Mouse (Mus musculus): ENCODE results near the gene Esp23. TPM values are rescaled to one million over a fixed set of nuclear protein-coding genes. Genes with fewer than 3 reads are reported as not detected.
"Not testable (repeated sequence)": the region's sequence is repeated elsewhere in the genome, so short reads cannot be mapped to it uniquely, and the experiment has no call there.

Gene Esp23
- polyA plus RNA-seq (2016; fragmentation: Nextera tagmentation; extraction: Ambion mirVana) = not detected in 2 replicates

DNA sequence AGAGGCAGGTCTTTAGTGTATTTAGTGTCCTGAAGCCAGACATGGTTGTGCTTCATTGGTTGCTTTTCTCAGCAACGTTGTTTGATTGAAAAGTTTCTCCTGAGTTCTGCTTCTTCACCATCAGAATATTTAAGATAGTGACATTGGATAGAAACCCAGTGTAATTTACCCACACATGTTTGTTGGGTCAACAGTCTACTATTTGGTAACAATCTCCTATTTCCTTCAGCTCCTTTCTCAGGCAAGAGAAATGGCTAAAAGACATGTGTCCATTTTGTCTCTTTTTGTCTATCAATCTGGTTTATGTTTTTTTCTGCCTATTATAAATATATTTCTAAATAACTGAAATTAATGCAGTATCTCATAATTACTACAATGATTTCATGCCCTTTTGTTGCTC lies at the start of gene Esp23:
TSS of gene Esp23 (minus strand) at position 101 of the 400 bp plus-strand sequence.
- WGBS = 45% methylated on average over 1 of the region's 1 CpGs
- no peaks in the 10 kb centered on the region for H3K4me1 ChIP-seq
- H3K4me2 ChIP-seq (replicated peaks) = no peak within 1 kb of the TSS
- H3K4me3 ChIP-seq = no peak within 1 kb of the TSS
- H3K9me3 ChIP-seq = no peaks in the 10 kb centered on the region
- no peak for ATAC-seq (ENCODE audit: insufficient number of reproducible peaks, insufficient read depth, low FRiP score, low TSS enrichment)
- no peak within 1 kb of the TSS for H3K27ac ChIP-seq
- no peak within 1 kb of the TSS for H3K9ac ChIP-seq
- H3K27me3 ChIP-seq = no peaks in the 10 kb centered on the region
- no peaks in the 10 kb centered on the region for H3K36me3 ChIP-seq

DNA sequence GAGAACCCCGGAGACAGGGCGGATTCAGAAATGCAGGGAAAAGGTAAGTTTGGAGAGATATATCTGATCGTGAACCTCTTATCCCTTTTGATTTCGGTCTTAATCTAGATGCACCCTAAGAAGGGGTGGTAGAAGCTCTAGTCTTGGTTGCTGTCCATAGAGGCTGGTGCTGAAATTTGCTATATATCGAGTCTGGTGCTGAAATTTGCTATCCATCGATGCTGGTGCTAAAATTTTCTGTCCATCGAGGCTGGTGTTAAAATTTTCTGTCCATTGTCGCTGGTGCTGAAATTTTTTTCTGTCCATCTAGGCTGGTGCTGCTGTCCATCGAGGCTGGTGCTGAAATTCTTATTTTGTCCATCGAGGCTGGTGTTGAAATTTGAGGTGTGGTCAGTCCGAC lies 30.3 kb upstream of the Esp23 start:
- not testable (repeated sequence) for H3K4me2 ChIP-seq (replicated peaks); ATAC-seq (ENCODE audit: insufficient number of reproducible peaks, insufficient read depth, low FRiP score, low TSS enrichment); H3K9me3 ChIP-seq; H3K27me3 ChIP-seq; H3K27ac ChIP-seq; H3K36me3 ChIP-seq; H3K9ac ChIP-seq; H3K4me3 ChIP-seq; H3K4me1 ChIP-seq
- WGBS = 69% methylated on average over 11 of the region's 11 CpGs

DNA sequence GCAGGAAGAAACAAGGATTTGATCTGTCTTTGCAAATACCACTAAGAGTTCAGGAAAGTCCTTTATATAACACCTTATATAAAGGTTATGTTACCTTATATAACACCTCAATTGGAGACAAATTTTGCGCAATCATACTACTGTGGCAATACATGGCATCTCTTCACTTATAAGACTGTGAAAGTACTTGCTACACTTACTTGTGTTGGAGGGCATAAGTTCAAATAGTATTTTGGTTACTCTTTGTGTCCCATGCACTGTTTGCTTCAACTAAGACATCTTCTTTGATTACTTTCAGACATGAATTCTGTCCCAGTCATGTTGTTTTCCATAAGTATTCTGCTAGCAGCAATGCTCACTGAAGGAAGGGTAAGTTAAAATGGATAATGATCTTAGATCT lies 18.2 kb upstream of the Esp23 start, which contains the start of gene Esp22:
TSS of gene Esp22 (plus strand) at position 301 of the 400 bp plus-strand sequence.
- 84% methylated on average over 1 of the region's 1 CpGs for WGBS
- Histone ChIP-seq H3K27ac (no peak within 1 kb of the TSS), H3K9me3 (0 out of 2 replicates have a peak, but pooled peaks cover 5% of the 10 kb centered on the region), H3K36me3 (no peaks in the 10 kb centered on the region), H3K4me1 (no peaks in the 10 kb centered on the region), H3K4me2 (replicated peaks) (no peak within 1 kb of the TSS), H3K4me3 (no peak within 1 kb of the TSS), H3K27me3 (no peaks in the 10 kb centered on the region), H3K9ac (no peak within 1 kb of the TSS)
- ATAC-seq (ENCODE audit: insufficient number of reproducible peaks, insufficient read depth, low FRiP score, low TSS enrichment) = no peak

DNA sequence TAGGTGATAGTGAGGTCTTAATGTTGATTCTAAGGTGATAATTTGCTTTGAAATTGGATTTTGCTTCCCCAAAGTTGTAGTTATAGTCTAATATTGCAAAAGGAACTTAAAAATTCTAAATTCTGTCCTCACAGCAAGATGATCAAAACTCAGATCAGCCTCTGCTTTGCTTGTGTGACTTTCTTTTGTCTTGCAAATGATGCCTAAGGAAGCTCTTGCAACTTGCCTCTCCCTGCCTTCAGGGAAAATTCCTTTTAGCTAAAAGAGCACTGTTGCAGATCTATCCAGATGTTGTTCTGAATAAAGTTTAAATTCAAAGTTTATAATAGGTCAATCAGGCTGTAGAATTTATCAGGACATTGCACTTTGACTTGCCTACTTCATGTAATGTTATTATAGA lies 13.2 kb downstream of the Esp23 start:
- no peak overlapping the region for H3K4me3 ChIP-seq
- no peaks in the 10 kb centered on the region for H3K36me3 ChIP-seq
- no peak overlapping the region for H3K9ac ChIP-seq
- peaks cover 8% of the 10 kb centered on the region; the same call in 1 of the 2 replicates for H3K9me3 ChIP-seq
- H3K4me1 ChIP-seq = no peaks in the 10 kb centered on the region
- no peak overlapping the region for H3K27ac ChIP-seq
- ATAC-seq (ENCODE audit: insufficient number of reproducible peaks, insufficient read depth, low FRiP score, low TSS enrichment) = no peak
- H3K27me3 ChIP-seq = no peaks in the 10 kb centered on the region
- no peak overlapping the region for H3K4me2 ChIP-seq (replicated peaks)

DNA sequence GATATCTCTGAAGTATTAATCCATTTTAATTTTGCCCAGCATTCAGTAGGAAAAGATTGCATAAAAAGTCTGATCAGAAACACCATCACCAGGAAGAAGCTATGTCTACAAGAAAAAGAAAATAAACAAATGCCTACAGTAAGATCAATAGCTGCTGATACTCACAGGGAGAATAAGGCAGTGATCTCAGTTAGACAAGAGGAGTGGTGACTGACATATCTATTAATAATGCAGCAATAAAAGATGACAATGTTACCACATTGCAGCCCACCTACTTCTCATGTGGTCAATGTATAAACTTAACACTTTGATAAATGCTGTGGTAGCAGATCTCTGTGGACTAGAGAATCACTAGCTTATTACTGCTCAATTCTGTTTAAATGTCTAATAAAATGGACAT lies 33.6 kb downstream of the Esp23 start, which contains the start of gene Gm21903:
TSS of gene Gm21903 (minus strand) at position 101 of the 400 bp plus-strand sequence.
- no peak within 1 kb of the TSS for H3K27ac ChIP-seq
- H3K4me1 ChIP-seq = no peaks in the 10 kb centered on the region
- H3K36me3 ChIP-seq = no peaks in the 10 kb centered on the region
- H3K27me3 ChIP-seq = no peaks in the 10 kb centered on the region
- ATAC-seq (ENCODE audit: insufficient number of reproducible peaks, insufficient read depth, low FRiP score, low TSS enrichment) = no peak
- no peak within 1 kb of the TSS for H3K4me3 ChIP-seq
- no peaks in the 10 kb centered on the region for H3K9me3 ChIP-seq
- no peak within 1 kb of the TSS for H3K4me2 ChIP-seq (replicated peaks)
- H3K9ac ChIP-seq = no peak within 1 kb of the TSS

DNA sequence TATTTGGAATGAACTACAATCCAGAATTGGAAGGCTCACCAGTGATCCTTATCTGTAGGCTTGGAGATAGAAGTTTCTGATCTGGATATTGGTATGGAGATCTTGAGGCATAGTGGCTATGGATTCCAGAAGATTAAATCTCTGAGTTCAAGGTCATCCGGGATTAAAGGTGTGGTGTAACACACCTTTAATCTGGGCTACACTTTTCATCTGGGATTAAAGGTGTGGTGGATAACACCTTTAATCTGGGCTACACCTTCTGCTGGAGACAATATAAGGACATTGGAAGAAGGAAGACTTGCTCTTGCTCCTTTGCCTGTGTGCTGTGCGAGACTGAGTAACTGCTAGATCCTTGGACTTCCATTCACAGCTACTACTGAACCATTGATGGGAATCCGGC lies 40.4 kb downstream of the Esp23 start, which contains the start of gene Esp24:
TSS of gene Esp24 (plus strand) at position 301 of the 400 bp plus-strand sequence.
- not testable (repeated sequence) for H3K4me3 ChIP-seq; H3K4me1 ChIP-seq; H3K4me2 ChIP-seq (replicated peaks); H3K9ac ChIP-seq; H3K27me3 ChIP-seq; ATAC-seq (ENCODE audit: insufficient number of reproducible peaks, insufficient read depth, low FRiP score, low TSS enrichment); H3K27ac ChIP-seq; H3K9me3 ChIP-seq; H3K36me3 ChIP-seq
- 83% methylated on average over 3 of the region's 3 CpGs for WGBS

Other genes starting within 250 kb of the Esp23 start
- not detected in 2 replicates for gene Esp24, start 40.3 kb downstream of the Esp23 start, polyA plus RNA-seq (2016; fragmentation: Nextera tagmentation; extraction: Ambion mirVana)
- gene Gm21903, start 33.7 kb downstream of the Esp23 start, polyA plus RNA-seq (2016; fragmentation: Nextera tagmentation; extraction: Ambion mirVana) = not detected in 2 replicates
- not detected in 2 replicates for gene Esp22, start 18.3 kb upstream of the Esp23 start, polyA plus RNA-seq (2016; fragmentation: Nextera tagmentation; extraction: Ambion mirVana)

Measured in embryonic facial prominence, embryonic 12.5 days (tissue).